Mouse (Mus musculus) thymus, adult 2 months (tissue): ENCODE measurements at regions not wholly inside any gene's neighbourhood (a gene's known extent, or its start where the extent isn't known, plus 50 kb on each side); places are given as distances from the start of the nearest gene placed in this dataset.

Source experiments
- CTCF ChIP-seq: fragments of 200-500 bp; IDR thresholded peaks from 2 replicates; pipeline ENCODE4 v1.5.1; 2012; ENCODE audit warnings: mild to moderate bottlenecking, control low read depth, low read length, moderate library complexity, borderline replicate concordance; ENCODE audit not compliant: control insufficient read depth, poor library complexity, insufficient read depth; ENCODE audit errors: extremely low read depth
- POLR2A ChIP-seq: fragments of 200-500 bp; IDR thresholded peaks from 2 replicates; pipeline ENCODE4 v1.6.1; 2012; ENCODE audit warnings: mild to moderate bottlenecking, low read length, control low read depth, moderate library complexity; ENCODE audit not compliant: control insufficient read depth, poor library complexity, insufficient read depth; ENCODE audit errors: extremely low read depth

DNA sequence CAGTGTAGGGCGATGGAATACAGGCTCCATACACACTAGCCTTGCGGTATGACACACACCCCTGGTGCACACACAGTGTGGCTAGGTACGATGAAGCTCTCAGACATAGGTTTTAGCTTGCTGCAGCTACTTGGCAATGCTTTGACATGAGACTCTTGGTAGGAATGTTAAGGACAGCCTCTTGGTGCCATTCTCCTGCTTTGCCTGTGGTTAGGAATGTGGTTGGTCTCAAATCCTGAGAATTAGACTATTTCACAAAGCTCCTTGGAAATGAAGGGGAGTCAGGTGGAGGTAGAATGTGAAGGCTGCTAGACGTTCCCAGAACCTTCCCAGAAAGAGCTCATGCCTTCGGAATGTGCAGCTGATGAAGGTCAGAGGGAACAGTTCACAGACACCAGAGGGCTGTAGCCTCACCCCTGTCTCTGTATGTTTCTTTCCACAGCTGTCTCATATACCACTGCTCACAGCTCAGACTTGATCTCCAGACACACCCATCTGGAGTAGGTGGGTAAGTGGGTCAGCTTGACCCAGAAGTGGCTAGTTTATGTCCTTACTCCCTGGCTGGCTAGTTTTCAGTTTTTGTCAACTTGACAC, 66.9 kb upstream of the Tgfbr2 start:
- TF ChIP-seq POLR2A (no peak), CTCF (no peak)
